Mouse (Mus musculus): ENCODE data around the gene Adamts18.

Adamts18 gene

GRCm38 (mm10) chr8:113752349-113752748, 96.2 kb downstream of the Adamts18 start:
- no peak for DNase-seq

DNA sequence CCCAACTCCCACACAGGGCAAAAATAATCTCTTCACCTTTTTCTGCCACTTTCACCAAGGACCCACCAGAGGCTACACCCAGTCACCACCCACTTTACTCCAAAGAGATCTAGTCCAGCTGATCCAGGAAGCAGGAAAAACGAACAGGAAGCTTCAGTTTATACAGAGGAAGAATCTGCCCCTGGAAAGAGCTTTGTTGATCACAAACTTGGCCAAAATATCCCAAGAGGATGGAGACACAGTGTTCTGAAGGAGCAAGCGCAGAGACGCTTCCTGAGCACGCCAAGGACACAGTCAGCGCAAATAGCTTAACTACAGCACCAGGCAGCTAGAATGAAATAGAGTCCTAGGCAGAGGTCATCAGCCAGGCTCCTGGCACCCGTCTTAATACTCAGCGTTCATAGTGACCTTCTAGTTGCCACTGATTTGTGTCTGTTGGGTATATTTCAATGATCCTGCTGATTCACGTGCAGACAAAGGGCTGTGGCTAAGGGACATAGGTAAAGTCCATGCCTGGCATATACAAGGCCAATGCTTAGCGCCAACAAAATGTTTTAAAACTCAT, 113.0 kb downstream of the Adamts18 start:
- no peak for DNase-seq

- no peak for DNase-seq
Measured at GRCm38 (mm10) chr8:113725331-113725730, 123.2 kb downstream of the Adamts18 start.

DNA sequence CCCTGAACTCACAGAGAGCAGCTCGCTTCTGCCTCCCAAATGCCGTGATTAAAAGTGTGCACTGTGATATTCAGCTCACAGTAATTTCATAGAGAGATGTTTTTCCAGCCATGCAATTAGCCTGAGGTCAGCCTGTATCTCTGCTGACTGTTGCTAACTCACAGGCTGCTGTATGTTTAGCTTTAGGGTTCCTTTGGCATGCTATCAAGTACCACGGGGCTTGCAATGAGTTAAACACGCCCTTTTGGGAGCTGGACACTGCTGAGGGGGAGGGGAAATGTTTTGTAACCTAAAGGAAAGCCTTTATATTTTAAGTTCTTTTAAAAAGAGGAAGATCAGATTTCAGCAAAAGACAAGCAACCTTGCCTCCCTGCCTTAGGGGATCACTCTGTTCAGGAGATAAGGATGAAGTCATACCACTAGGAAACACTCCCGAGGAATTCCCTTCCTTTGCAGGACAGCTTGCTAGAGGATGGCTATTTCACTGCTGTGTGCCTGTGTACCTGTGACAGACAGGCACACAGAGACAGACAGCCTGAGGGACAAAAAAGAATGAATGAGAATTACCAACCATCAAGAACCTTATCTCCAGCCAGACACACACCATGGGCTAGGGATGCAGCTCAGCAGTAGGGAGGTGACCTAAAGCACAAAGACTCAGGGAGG, 124.5 kb downstream of the Adamts18 start:
- peak; percentile 7 for DNase-seq

DNA sequence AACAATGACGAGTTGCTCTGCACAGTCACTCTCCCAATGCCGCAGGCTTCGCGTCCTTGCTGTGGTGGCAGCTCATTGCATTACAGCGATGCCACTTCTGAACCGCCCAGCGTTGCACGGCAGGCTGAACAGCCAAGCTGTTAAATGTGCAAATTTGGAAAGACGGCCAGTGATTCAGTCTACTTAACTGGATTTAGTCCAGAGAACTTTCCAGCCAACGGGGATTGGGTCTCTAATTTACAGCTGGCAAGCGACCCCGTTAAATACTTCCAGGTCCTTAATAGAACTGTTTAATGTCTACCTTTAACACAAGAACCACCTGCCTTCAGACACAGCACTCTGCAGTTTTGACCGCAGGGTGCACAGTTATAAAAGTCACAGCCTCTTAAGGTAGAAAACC, 127.1 kb downstream of the Adamts18 start:
- DNase-seq = peak; percentile 34

- DNase-seq = peak; percentile 24
Measured at GRCm38 (mm10) chr8:113704968-113705367, 143.6 kb downstream of the Adamts18 start.

DNA sequence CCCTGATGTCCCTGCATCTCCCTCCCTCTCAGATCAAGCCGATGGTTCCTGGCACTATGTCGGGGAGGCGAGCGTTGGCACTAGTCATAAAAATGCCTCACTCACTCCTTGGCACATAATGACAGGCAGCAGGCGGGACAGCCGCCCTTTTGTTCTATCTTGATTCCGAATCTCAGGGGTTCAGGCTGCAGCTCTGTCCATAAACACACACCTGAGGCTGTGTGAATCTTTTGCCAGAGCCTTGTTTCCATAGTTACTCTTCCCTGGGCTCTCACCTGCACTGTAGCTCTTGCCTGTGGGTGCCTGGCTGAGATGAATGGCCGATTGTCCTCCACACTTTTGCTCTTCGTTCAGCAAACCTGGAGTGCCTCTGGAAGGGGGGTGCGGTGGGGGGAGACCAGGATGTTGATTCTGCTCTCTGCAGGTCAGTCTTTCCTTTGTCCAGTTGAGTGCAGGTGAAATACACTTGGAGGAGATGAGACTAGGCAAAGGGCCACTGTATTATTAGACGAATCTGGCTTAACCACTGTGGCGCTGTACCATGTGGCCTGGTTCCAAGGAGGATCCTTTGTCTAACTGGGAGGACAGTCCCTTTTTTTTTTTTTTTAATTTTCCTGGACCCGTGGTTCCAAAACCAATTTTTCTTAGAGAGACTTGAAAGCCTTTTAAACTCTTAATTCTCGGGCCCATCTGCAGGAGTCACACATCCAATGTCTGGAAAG, 156.8 kb downstream of the Adamts18 start:
- no peak for DNase-seq

- DNase-seq = no peak
Measured at GRCm38 (mm10) chr8:113688543-113688915, 160.0 kb downstream of the Adamts18 start.

GRCm38 (mm10) chr8:113687889-113688542, 160.5 kb downstream of the Adamts18 start:
- DNase-seq = no peak

GRCm38 (mm10) chr8:113679361-113679760, 169.2 kb downstream of the Adamts18 start:
- no peak for DNase-seq

GRCm38 (mm10) chr8:113676811-113677210, 171.7 kb downstream of the Adamts18 start:
- DNase-seq = no peak

DNA sequence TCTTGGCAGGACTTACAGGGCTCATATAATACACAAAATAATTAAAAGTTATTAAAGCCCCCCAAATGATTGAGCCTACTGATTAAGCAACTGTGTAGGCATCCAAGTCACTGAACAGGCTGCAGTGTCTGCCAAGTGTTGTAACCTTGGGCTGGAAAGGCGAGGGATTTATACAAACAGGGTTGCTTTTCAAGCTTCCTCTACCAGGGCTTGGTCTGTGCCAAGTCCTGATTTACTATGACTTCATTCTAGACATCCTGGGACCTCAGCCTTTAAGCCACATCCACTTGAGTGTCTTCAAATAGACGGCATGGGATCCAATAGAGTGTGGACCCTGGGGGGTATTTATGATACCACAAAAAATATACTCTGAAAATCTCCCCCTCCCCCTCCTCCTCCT, 173.3 kb downstream of the Adamts18 start:
- no peak for DNase-seq

GRCm38 (mm10) chr8:113674611-113675010, 173.9 kb downstream of the Adamts18 start:
- no peak for DNase-seq

DNA sequence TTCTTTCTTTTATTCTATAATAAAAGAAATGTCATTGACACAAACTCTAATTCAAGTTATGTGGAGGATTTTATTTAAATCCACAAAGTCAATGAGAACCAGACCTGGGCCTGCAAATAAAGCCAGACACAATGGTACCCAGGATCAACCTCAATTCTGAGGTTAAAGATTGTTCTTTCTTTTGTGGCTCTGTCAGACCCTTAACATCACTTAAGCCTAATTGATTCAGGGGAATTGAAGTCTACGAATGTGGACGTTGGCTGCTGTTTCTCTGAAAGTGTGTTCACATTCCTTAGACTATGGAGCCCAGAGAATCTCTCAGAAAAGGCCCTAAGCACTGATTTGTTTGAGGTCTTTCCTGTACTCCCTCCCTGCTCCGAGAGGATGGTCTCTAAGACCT, 175.2 kb downstream of the Adamts18 start:
- no peak for DNase-seq

DNA sequence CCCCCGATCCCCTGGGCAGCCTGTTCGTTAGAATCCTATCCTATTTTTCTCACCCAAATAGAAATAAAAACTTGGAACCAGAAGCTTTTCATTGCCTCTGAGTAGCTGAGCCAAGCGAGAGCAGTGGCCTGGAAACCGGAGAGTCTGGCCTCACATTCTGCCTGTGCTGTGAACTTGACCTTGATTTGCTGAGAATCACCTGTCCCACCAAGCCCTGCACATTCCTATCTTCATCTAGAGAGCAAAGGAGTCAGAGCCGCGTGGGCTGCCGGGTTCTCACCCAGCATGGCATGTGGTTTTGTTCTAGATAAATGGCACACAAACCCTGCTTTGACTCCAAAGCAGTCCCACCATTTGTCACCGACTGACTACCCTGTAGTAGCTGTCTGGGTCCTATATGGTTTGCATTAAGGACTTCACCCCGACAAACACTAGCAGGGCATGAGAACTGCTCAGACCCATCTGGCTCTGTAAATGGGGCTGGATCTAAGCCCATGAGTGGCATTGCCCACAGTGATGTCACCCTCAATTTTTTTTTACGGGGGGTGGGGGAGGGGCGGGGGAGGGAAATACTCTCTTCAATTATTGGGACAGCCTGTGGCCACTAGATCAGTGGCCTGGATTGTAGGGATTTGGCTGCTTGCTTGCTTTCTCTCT, 175.8 kb downstream of the Adamts18 start:
- peak; percentile 22 for DNase-seq

- no peak for DNase-seq
Measured at GRCm38 (mm10) chr8:113669924-113670323, 178.6 kb downstream of the Adamts18 start.

DNA sequence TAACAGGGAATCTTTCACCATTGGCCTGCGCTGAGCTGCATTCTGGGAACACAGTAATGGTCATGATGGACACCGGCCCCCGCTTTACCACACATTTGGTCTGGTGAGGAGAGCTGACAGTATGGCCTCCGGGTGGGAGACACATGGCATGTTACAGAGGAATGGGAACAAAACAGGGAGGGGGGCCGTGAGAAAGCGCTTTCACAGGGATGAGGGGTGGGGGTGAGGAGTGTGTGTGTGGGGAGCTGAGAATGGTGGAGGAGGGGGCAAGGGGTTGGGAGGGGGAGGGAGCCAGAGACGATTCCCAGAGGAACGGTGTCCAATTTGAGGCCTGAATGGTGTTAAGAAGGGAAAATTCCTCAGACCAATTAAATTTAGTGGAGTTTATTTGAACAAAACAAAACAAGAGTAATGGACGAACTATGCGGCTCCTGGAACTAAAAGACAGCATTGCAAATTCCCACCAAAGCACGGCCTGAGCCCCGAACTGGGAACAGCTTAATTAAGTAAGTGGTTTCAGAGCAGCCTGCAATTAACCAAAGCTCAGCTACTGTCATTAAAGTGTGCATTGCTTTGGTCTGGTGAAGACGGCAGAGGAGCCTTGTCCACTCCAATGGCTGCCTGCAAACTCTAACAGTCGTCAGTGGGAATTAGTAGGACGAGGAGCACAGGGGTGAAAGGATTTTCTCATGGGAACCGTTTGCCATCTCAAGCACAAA, 181.7 kb downstream of the Adamts18 start:
- DNase-seq = no peak

GRCm38 (mm10) chr8:113665951-113666350, 182.6 kb downstream of the Adamts18 start:
- peak; percentile 7 for DNase-seq

- DNase-seq = peak; percentile 37
Measured at GRCm38 (mm10) chr8:113665036-113665435, 183.5 kb downstream of the Adamts18 start.

DNA sequence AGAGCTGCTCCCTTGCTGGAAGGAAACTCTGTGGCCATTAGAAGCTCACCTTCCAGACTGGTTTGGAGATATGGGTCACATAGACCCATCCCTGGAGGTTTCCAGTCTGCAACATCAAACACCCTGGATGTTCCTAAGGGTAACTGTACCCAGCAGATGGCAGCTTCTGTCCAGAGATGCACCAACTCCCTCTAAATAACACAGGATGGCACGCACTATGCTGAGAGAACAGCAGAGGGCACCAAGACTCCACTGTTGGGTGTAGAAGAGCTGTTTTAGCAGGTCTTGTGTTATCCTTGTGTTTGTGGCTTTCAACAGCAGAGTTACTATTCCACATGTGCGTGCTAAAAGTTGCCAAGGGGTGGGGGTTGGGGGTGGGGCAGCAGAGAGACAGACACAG, 184.0 kb downstream of the Adamts18 start:
- peak; percentile 88 for DNase-seq

GRCm38 (mm10) chr8:113660128-113660527, 188.4 kb downstream of the Adamts18 start:
- DNase-seq = no peak

GRCm38 (mm10) chr8:113656681-113657298, 191.7 kb downstream of the Adamts18 start:
- DNase-seq = no peak
